Mouse (Mus musculus) CH12.LX (cell line): ENCODE measurements around the gene Dand5.

ENCODE experiments used
- CTCF ChIP-seq, 2 experiments: IDR thresholded peaks in 1 of 2; conservative IDR thresholded peaks in 1 of 2; 2 replicates each; pipeline ENCODE4 v1.5.1; 2011 to 2012; ENCODE audit warnings: low read depth in 2 of 2, low read length in 2 of 2, improper control_type of control experiment in 1 of 2, inconsistent platforms in 1 of 2, mild to moderate bottlenecking in 1 of 2, moderate library complexity in 1 of 2
- TCF12 ChIP-seq: IDR thresholded peaks from 2 replicates; pipeline ENCODE4 v1.6.1; 2014; ENCODE audit warnings: low read depth, mild to moderate bottlenecking, inconsistent platforms, low read length, improper control_type of control experiment

- TF ChIP-seq CTCF (conservative IDR thresholded peaks at IDR 0.05 in 1 of 2, IDR thresholded peaks at IDR 0.05 in 1 of 2; ENCODE audit: low read depth in 2 of 2, low read length in 2 of 2) (no peak), TCF12 (no peak)
Measured at GRCm38 (mm10) chr8:84771000-84771687, 51.5 kb downstream of the Dand5 start.
